In the genomic region with DNA sequence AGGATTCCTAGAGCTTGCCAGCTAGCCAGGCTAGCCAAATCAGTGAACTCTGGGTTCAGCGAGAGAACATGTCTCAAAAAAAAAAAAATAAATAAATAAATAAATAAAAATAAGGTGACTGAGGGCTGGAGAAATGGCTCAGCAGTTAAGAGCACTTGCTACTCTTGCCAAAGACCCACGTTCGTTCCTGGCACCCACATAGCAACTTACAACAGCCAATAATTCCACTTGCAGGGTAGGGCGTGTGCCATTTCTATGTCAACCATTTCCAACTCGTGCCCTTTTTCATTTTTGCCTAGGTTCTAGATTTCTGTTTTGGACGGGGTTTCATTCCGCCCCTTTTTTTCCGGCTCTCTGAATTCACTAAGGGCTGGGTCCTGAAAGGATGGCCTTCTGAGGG, we compare ENCODE assay signal across 8 mouse cellular contexts. TPM values are rescaled to one million over a fixed set of nuclear protein-coding genes. Genes with fewer than 3 reads are reported as not detected.
A peak's percentile ranks its signal among the peaks of the same experiment; 100 is the strongest.
DNase-seq lines count a peak whose midpoint lies in the region; ATAC-seq and TF ChIP-seq lines count a peak whose summit lies in the region.

No protein-coding gene starts in this region.

- intact Hi-C loops in left cerebral cortex, postnatal 25 days (cut with DNase I) = loop anchor here (2.0 kb wide), 1 partner anchor 55 kb away; no protein-coding TSS in a partner anchor

- peaks cover 8% of the 10 kb centered on the region; the same call in 1 of the 2 replicates for H3K36me3 ChIP-seq in kidney, embryonic 16.5 days (ENCODE audit: insufficient read depth, low read length)
- H3K36me3 ChIP-seq in hindbrain, embryonic 13.5 days = peaks cover 13% of the 10 kb centered on the region
- H3K36me3 ChIP-seq in midbrain, embryonic 15.5 days (replicated peaks) = no peaks in the 10 kb centered on the region

- H3K4me3 ChIP-seq in kidney, embryonic 16.5 days (ENCODE audit: low read length) = peak overlapping the region; percentile 85
- H3K4me3 ChIP-seq in hindbrain, embryonic 13.5 days = peak overlapping the region; percentile 75
- H3K4me3 ChIP-seq in midbrain, embryonic 15.5 days = peak overlapping the region; percentile 69

- no peaks in the 10 kb centered on the region for H3K9me3 ChIP-seq in kidney, embryonic 16.5 days (ENCODE audit: low read length)
- no peaks in the 10 kb centered on the region for H3K9me3 ChIP-seq in hindbrain, embryonic 13.5 days
- no peaks in the 10 kb centered on the region for H3K9me3 ChIP-seq in midbrain, embryonic 15.5 days

- no peak overlapping the region for H3K27ac ChIP-seq in kidney, embryonic 16.5 days (ENCODE audit: low read length)
- H3K27ac ChIP-seq in hindbrain, embryonic 13.5 days = peak overlapping the region; percentile 75; the same call in 1 of the 2 replicates
- peak overlapping the region; percentile 52 for H3K27ac ChIP-seq in midbrain, embryonic 15.5 days

- H3K4me1 ChIP-seq in kidney, embryonic 16.5 days (ENCODE audit: insufficient read depth, low read length) = peaks cover 18% of the 10 kb centered on the region
- H3K4me1 ChIP-seq in hindbrain, embryonic 13.5 days (replicated peaks) = peaks cover 14% of the 10 kb centered on the region
- peaks cover 12% of the 10 kb centered on the region for H3K4me1 ChIP-seq in midbrain, embryonic 15.5 days

- TF ChIP-seq CTCF in brain, embryonic 14.5 days (IDR thresholded peaks at IDR 0.05; ENCODE audit: borderline replicate concordance, extremely low read depth, insufficient read depth, insufficient read length) = no peak

- TF ChIP-seq POLR2A in brain, embryonic 14.5 days (IDR thresholded peaks at IDR 0.05; ENCODE audit: borderline replicate concordance, extremely low read depth, insufficient read depth, insufficient read length, poor library complexity, severe bottlenecking) = no peak

- 29% methylated on average over 8 of the region's 8 CpGs for WGBS in kidney, embryonic 16.5 days
- WGBS in hindbrain, embryonic 13.5 days = 34% methylated on average over 8 of the region's 8 CpGs
- 27% methylated on average over 8 of the region's 8 CpGs for WGBS in midbrain, embryonic 15.5 days

- no peaks in the 10 kb centered on the region for H3K27me3 ChIP-seq in kidney, embryonic 16.5 days (ENCODE audit: insufficient read depth, low read length)
- no peaks in the 10 kb centered on the region for H3K27me3 ChIP-seq in hindbrain, embryonic 13.5 days
- H3K27me3 ChIP-seq in midbrain, embryonic 15.5 days (replicated peaks) = no peaks in the 10 kb centered on the region

- peak overlapping the region; percentile 55 for H3K9ac ChIP-seq in kidney, embryonic 16.5 days (replicated peaks; ENCODE audit: low read length)
- peak overlapping the region; percentile 70 for H3K9ac ChIP-seq in hindbrain, embryonic 13.5 days
- H3K9ac ChIP-seq in midbrain, embryonic 15.5 days = peak overlapping the region; percentile 55

- H3K4me2 ChIP-seq in kidney, embryonic 16.5 days (replicated peaks; ENCODE audit: low read depth, low read length) = peak overlapping the region; percentile 76
- peak overlapping the region; percentile 72 for H3K4me2 ChIP-seq in hindbrain, embryonic 13.5 days
- peak overlapping the region; percentile 63 for H3K4me2 ChIP-seq in midbrain, embryonic 15.5 days

- ATAC-seq in kidney, embryonic 16.5 days (ENCODE audit: low FRiP score, low TSS enrichment) = no peak
- ATAC-seq in hindbrain, embryonic 13.5 days (ENCODE audit: low FRiP score) = no peak
- no peak for ATAC-seq in midbrain, embryonic 15.5 days (replicated peaks)

- no peak for DNase-seq in kidney, adult 11 months
- peak; percentile 25 for DNase-seq in brain, embryonic 14.5 days (ENCODE audit: low read depth)
- DNase-seq in ovary, postnatal 14 days (ENCODE audit: low spot score) = no peak
- no peak for DNase-seq in left cerebral cortex, postnatal 25 days (ENCODE audit: low spot score in 2 of 2)
- DNase-seq in embryo, embryonic 11 days = no peak

RNA-seq across cellular contexts. Expression of a gene that starts 0.7 kb away (rescaled TPM):
- 2.6 and 2.7 TPM in 2 replicates for polyA plus RNA-seq in kidney, embryonic 16.5 days (2015; fragmentation: Nextera tagmentation; extraction: Ambion mirVana)
- 3.9 and 6.0 TPM in 2 replicates for polyA plus RNA-seq in brain, embryonic 14.5 days (2012; rRNA removed)
- polyA plus RNA-seq in hindbrain, embryonic 13.5 days (2015; fragmentation: Nextera tagmentation; extraction: Ambion mirVana) = 6.3 and 7.5 TPM in 2 replicates
- 8.8 and 9.1 TPM in 2 replicates for polyA plus RNA-seq in midbrain, embryonic 15.5 days (2015; fragmentation: Nextera tagmentation; extraction: Ambion mirVana)
- 10 to 100 TPM; 11.1 to 13.3 TPM for total RNA-seq in left cerebral cortex, postnatal 25 days (2021)

RNA-seq across cellular contexts. Expression of a gene that starts 15.3 kb away (rescaled TPM):
- polyA plus RNA-seq in kidney, embryonic 16.5 days (2015; fragmentation: Nextera tagmentation; extraction: Ambion mirVana) = 191 and 203 TPM in 2 replicates
- polyA plus RNA-seq in brain, embryonic 14.5 days (2012; rRNA removed) = 52.1 and 56.8 TPM in 2 replicates
- polyA plus RNA-seq in hindbrain, embryonic 13.5 days (2015; fragmentation: Nextera tagmentation; extraction: Ambion mirVana) = 93.0 and 95.0 TPM in 2 replicates
- 66.3 and 76.9 TPM in 2 replicates for polyA plus RNA-seq in midbrain, embryonic 15.5 days (2015; fragmentation: Nextera tagmentation; extraction: Ambion mirVana)
- 10 to 100 TPM; 35.3 to 39.1 TPM for total RNA-seq in left cerebral cortex, postnatal 25 days (2021)

RNA-seq across cellular contexts. Expression of a gene that starts 34.9 kb away (rescaled TPM):
- 12.0 and 12.9 TPM in 2 replicates for polyA plus RNA-seq in kidney, embryonic 16.5 days (2015; fragmentation: Nextera tagmentation; extraction: Ambion mirVana)
- 24.3 and 32.6 TPM in 2 replicates for polyA plus RNA-seq in brain, embryonic 14.5 days (2012; rRNA removed)
- 19.5 and 20.9 TPM in 2 replicates for polyA plus RNA-seq in hindbrain, embryonic 13.5 days (2015; fragmentation: Nextera tagmentation; extraction: Ambion mirVana)
- 22.2 and 22.3 TPM in 2 replicates for polyA plus RNA-seq in midbrain, embryonic 15.5 days (2015; fragmentation: Nextera tagmentation; extraction: Ambion mirVana)
- total RNA-seq in left cerebral cortex, postnatal 25 days (2021) = 10 to 100 TPM; 60.8 to 62.8 TPM

RNA-seq across cellular contexts. Expression of a gene that starts 56.5 kb away (rescaled TPM):
- 45.5 and 46.3 TPM in 2 replicates for polyA plus RNA-seq in kidney, embryonic 16.5 days (2015; fragmentation: Nextera tagmentation; extraction: Ambion mirVana)
- polyA plus RNA-seq in brain, embryonic 14.5 days (2012; rRNA removed) = 12.0 and 20.0 TPM in 2 replicates
- polyA plus RNA-seq in hindbrain, embryonic 13.5 days (2015; fragmentation: Nextera tagmentation; extraction: Ambion mirVana) = 10.5 and 13.6 TPM in 2 replicates
- 8.1 and 8.8 TPM in 2 replicates for polyA plus RNA-seq in midbrain, embryonic 15.5 days (2015; fragmentation: Nextera tagmentation; extraction: Ambion mirVana)
- 1 to 10 TPM; 1.3 to 1.6 TPM for total RNA-seq in left cerebral cortex, postnatal 25 days (2021)

RNA-seq across cellular contexts. Expression of a gene that starts 56.8 kb away (rescaled TPM):
- 79.4 and 89.3 TPM in 2 replicates for polyA plus RNA-seq in kidney, embryonic 16.5 days (2015; fragmentation: Nextera tagmentation; extraction: Ambion mirVana)
- polyA plus RNA-seq in brain, embryonic 14.5 days (2012; rRNA removed) = 13.2 and 13.5 TPM in 2 replicates
- polyA plus RNA-seq in hindbrain, embryonic 13.5 days (2015; fragmentation: Nextera tagmentation; extraction: Ambion mirVana) = 36.2 and 38.0 TPM in 2 replicates
- 26.5 and 28.7 TPM in 2 replicates for polyA plus RNA-seq in midbrain, embryonic 15.5 days (2015; fragmentation: Nextera tagmentation; extraction: Ambion mirVana)
- 10 to 100 TPM; 15.9 to 20.2 TPM for total RNA-seq in left cerebral cortex, postnatal 25 days (2021)
